Comparison of ENCODE assay signal across 18 mouse cellular contexts in the genomic region with DNA sequence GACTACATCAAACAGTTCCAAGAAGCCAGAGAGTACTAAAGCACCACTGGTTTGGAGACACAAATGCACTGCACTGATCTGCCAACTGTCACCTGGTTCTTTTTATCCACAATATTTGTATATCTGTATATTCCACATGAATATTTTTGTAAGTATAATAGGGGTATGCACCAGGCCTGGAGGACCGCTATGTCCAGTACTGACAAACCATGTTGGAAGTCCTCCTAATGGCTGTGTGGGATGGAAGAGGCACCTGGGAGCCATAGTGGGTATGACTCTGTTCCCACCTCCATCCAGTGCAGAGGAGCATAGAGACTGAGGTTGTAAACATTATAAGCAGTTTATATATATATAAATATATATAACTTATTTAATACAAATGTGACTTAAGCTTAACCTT.
"Had no signal": no experiment of that assay in that cellular context is flagged by ENCODE, and none has a peak within 500 bp of the region (broad histone marks: within the 10 kb centered on the region; RNA-seq: fewer than 3 reads in every experiment).

No protein-coding gene starts in this region.

- H3K27me3 ChIP-seq: liver, embryonic 13.5 days; neural tube, embryonic 13.5 days had no signal

- H3K4me2 ChIP-seq: liver, embryonic 13.5 days; neural tube, embryonic 13.5 days had no signal

- H3K27ac ChIP-seq: liver, embryonic 13.5 days; neural tube, embryonic 13.5 days; stomach, postnatal 0 days had no signal

- H3K4me1 ChIP-seq: liver, embryonic 13.5 days had no signal

- DNase-seq: kidney, adult 18-20 months; kidney, adult 9 months; kidney, postnatal 14 days; kidney, postnatal 4 days; liver, embryonic 13.5 days; lung, adult 2 months; lung, postnatal 14 days; lung, postnatal 4 days; right cerebral cortex, adult 18-20 months; right cerebral cortex, postnatal 14 days; right cerebral cortex, postnatal 4 days; thymus, adult 2 months; thymus, postnatal 14 days; thymus, postnatal 4 days had no signal

- H3K4me3 ChIP-seq: liver, embryonic 13.5 days; myocyte; neural tube, embryonic 13.5 days had no signal

- H3K36me3 ChIP-seq: liver, embryonic 13.5 days; neural tube, embryonic 13.5 days had no signal

- H3K9me3 ChIP-seq: liver, embryonic 13.5 days; neural tube, embryonic 13.5 days had no signal

- ATAC-seq: intestine, embryonic 16.5 days had no signal

- H3K9ac ChIP-seq: liver, embryonic 13.5 days; neural tube, embryonic 13.5 days had no signal
